Mouse (Mus musculus) midbrain, embryonic 12.5 days (tissue): ENCODE data around the gene Nelfb. TPM values are rescaled to one million over a fixed set of nuclear protein-coding genes. Genes with fewer than 3 reads are reported as not detected.

ENCODE experiments used
- ATAC-seq: fragments of 200-750 bp; cut with Nextera tagmentation; 2 replicates; pipeline ENCODE4 v1.8.0; 2017; ENCODE audit warnings: low read depth, moderate TSS enrichment, moderate library complexity; ENCODE audit not compliant: low FRiP score
- H3K27ac ChIP-seq: fragments of 300-500 bp; sonication (generic); replicated peaks from 2 replicates; pipeline ENCODE4 v1.5.1; 2016; ENCODE audit warnings: mild to moderate bottlenecking
- H3K27me3 ChIP-seq: fragments of 300-500 bp; sonication (generic); 2 replicates; pipeline ENCODE4 v1.6.1; 2016; ENCODE audit warnings: mild to moderate bottlenecking
- H3K36me3 ChIP-seq: fragments of 300-500 bp; sonication (generic); 2 replicates; pipeline ENCODE4 v1.6.1; 2016
- H3K4me1 ChIP-seq: fragments of 300-500 bp; sonication (generic); 2 replicates; pipeline ENCODE4 v1.6.1; 2016
- H3K4me2 ChIP-seq: fragments of 300-500 bp; sonication (generic); replicated peaks from 2 replicates; pipeline ENCODE4 v1.6.1; 2016; ENCODE audit warnings: mild to moderate bottlenecking, moderate library complexity
- H3K4me3 ChIP-seq: fragments of 300-500 bp; sonication (generic); 2 replicates; pipeline ENCODE4 v1.5.1; 2016; ENCODE audit warnings: mild to moderate bottlenecking
- H3K9ac ChIP-seq: fragments of 300-500 bp; sonication (generic); replicated peaks from 2 replicates; pipeline ENCODE4 v1.6.1; 2016; ENCODE audit warnings: mild to moderate bottlenecking, moderate library complexity
- H3K9me3 ChIP-seq: fragments of 300-500 bp; sonication (generic); 2 replicates; pipeline ENCODE4 v1.6.1; 2016; ENCODE audit warnings: mild to moderate bottlenecking
- WGBS: fragments of 180-500 bp; shearing (Covaris S2); methylation state at CpG from one replicate; pipeline ENCODE4 v1.1.7; 2016; 5-methylcytosine and 5-hydroxymethylcytosine counted together
- polyA plus RNA-seq: library from polyadenylated mRNA; unstranded; fragments of >200 nt; fragmentation: Nextera tagmentation; extraction: Ambion mirVana; gene quantifications from 2 replicates; pipeline ENCODE4 v1.2.1, GENCODE M21; 2016

The Nelfb gene
- polyA plus RNA-seq, 1 experiment from 2014 or later: 123 TPM

DNA sequence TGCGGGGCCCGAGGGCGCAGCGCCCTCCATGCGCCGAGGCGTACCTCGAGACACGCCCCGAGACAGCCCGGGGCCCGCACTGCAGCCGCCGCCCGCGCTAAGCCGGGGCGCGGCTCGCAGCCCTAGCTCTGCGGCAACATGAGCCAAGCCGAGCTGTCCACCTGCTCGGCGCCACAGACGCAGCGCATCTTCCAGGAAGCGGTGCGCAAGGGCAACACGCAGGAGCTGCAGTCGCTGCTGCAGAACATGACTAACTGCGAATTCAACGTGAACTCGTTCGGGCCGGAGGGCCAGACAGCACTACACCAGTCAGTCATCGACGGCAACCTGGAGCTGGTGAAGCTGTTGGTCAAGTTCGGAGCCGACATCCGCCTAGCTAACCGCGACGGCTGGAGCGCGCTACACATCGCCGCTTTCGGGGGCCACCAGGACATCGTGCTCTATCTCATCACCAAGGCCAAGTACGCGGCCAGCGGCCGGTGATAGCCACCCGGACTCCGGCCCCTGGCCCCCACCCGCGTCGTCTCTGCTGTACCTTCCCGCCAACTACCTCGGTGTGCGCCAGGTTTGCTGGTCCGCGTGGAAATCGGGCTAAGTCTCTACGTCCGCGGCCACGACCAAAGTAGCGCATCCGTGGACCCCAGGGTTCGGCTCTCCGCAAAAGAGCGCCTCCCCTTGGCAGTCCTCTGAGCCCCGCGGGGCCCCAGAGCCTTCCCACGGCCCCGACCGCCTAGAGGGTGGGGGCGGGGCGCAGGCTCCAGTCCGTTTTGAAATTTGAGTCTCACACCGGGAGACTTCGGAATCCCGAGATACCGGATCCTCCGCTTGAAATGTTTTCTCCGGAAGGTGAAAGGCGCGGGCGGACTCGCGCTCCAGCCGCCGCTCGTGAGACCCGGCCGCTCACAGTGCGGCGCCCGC, 30.1 kb downstream of the Nelfb start:
- Histone ChIP-seq H3K27ac (peak overlapping the region; percentile 98), H3K4me3 (peak overlapping the region; percentile 85), H3K27me3 (0 out of 2 replicates have a peak, but pooled peaks cover 12% of the 10 kb centered on the region), H3K4me1 (peaks cover 72% of the 10 kb centered on the region), H3K36me3 (0 out of 2 replicates have a peak, but pooled peaks cover 5% of the 10 kb centered on the region), H3K4me2 (peak overlapping the region; percentile 75), H3K9ac (peak overlapping the region; percentile 86), H3K9me3 (no peaks in the 10 kb centered on the region)
- WGBS: under 1% methylated on average over 100 of the region's 100 CpGs
- ATAC-seq: peak; percentile 13

DNA sequence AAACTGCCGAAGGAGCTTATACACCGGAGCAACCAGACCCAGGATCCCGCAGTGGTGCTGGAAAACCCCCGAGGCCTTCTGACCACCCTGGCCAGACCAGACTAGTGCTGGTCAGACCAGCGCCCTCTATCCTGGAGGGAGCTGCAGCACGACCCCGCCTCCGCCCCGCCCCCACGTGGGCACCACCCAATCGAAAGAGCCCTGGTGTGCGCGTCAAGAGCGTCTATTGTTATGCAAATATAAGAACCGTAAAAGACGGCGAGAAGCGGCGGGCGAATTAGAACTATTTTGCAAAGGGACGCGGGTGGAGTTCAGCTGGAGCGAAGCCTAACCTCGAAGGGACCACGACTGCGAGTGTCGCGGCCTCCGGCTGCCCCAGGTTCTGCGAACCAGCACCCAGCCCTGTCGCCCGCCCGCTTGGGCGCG, 30.8 kb downstream of the Nelfb start, which contains the start of gene Nrarp:
Nrarp (plus strand) TSS at position 281 of the 426 bp plus-strand sequence.
- WGBS: under 1% methylated on average over 35 of the region's 35 CpGs
- Histone ChIP-seq H3K27me3 (0 out of 2 replicates have a peak, but pooled peaks cover 12% of the 10 kb centered on the region), H3K4me2 (peak within 1 kb of the TSS; percentile 75), H3K9me3 (no peaks in the 10 kb centered on the region), H3K36me3 (0 out of 2 replicates have a peak, but pooled peaks cover 5% of the 10 kb centered on the region), H3K4me1 (peaks cover 76% of the 10 kb centered on the region), H3K27ac (peak within 1 kb of the TSS; percentile 98), H3K9ac (peak within 1 kb of the TSS; percentile 86), H3K4me3 (peak within 1 kb of the TSS; percentile 85)
- ATAC-seq: peak; percentile 81

DNA sequence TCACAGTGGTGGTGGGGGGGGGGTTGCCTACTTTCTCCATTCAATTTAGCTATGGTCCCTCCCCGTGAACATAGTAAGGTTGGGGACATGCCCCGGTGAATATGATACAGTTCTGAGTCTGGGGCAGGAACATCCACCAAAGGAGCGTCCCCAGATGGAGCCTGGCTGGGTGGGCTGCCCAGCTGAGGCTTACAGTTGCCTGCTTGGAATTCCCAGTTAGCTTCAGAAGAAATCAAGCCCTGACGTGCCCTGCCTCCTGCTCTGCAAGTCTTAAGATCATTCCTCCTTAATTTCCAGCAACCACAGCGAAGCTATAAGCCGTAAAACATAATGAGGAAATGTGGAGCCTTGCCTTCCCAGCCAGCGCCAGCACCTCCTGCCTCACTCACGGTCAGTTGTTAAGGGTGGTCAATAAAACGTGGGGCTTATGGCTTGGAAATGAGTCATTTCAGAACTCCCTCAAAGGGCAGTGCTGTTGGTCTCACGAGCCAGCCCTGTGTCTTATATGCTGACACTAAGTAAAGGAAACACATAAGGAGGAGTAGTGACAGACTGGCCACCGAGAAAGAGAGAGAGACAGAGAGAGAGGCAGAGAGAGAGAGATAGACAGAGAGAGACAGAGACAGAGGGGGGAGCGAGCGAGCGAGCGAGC, 31.6 kb downstream of the Nelfb start:
- H3K9me3 ChIP-seq: no peaks in the 10 kb centered on the region
- H3K9ac ChIP-seq: peak overlapping the region; percentile 48
- no peak; the same call in 1 of the 2 replicates for ATAC-seq
- peaks cover 76% of the 10 kb centered on the region for H3K4me1 ChIP-seq
- H3K27ac ChIP-seq: peak overlapping the region; percentile 63
- peak overlapping the region; percentile 75 for H3K4me2 ChIP-seq
- H3K4me3 ChIP-seq: peak overlapping the region; percentile 85
- WGBS: 42% methylated on average over 15 of the region's 15 CpGs
- H3K27me3 ChIP-seq: 0 out of 2 replicates have a peak, but pooled peaks cover 12% of the 10 kb centered on the region
- 0 out of 2 replicates have a peak, but pooled peaks cover 3% of the 10 kb centered on the region for H3K36me3 ChIP-seq

DNA sequence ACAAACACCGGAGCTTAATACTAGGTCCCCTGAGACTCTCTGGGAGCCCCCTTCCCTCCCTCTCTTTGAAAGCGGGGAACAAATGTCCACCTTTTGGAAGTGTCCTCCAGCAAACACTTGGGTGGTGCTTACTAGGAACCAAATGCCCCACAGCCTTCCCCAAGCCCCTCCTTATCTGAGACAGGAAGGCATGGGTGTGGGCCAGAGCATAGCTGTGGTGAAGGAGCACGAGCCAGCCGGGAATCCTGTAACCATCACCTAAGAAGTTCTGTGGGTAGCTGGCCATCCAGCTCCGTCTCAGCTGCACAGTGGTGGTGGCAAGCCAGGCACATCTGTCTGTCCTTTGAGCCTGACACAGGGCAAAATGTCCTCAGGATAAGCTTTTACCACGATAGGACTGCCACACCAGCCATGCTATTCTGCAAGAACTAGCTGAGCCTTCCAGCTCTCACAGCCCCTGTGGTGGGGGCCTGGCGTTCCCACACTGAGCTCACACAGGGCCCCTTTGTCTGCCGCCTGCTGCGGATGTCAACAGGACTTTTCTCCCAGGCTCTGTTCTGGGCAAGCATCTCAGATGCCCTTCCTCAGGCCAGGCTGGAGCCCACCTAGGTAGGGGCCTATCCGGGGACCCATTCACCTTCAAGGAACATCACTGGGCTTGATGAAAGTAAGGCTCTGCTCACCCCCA, 32.9 kb downstream of the Nelfb start:
- H3K4me3 ChIP-seq: peak overlapping the region; percentile 18
- H3K27ac ChIP-seq: peak overlapping the region; percentile 85
- no peak for ATAC-seq
- H3K4me1 ChIP-seq: peaks cover 67% of the 10 kb centered on the region
- peak overlapping the region; percentile 51 for H3K9ac ChIP-seq
- 18% methylated on average over 10 of the region's 10 CpGs for WGBS
- peak overlapping the region; percentile 42 for H3K4me2 ChIP-seq
- no peaks in the 10 kb centered on the region for H3K9me3 ChIP-seq
- H3K27me3 ChIP-seq: 0 out of 2 replicates have a peak, but pooled peaks cover 12% of the 10 kb centered on the region
- no peaks in the 10 kb centered on the region for H3K36me3 ChIP-seq

DNA sequence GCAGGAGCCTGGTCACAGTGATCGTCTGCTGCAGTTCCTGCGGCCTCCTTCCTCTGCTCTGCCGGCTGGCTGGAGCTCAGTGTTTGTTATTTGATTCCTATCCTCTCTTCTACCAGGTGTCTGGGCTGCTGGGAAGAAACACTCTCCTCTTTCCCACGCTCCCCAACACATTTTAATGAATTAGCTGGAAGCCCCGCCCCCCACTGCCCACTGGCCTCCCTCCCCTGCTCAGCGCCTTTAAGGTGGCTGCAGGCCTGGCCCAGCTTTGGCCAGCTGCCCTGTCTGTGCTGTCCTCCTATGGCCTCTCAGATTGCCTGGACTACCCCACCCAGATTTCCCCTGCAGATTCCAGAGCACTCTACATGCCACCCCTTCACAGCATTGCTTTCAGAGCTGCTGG, 33.6 kb downstream of the Nelfb start:
- Histone ChIP-seq H3K27ac (peak overlapping the region; percentile 85), H3K9ac (peak overlapping the region; percentile 51), H3K4me3 (peak overlapping the region; percentile 25), H3K4me2 (peak overlapping the region; percentile 42), H3K36me3 (no peaks in the 10 kb centered on the region), H3K9me3 (no peaks in the 10 kb centered on the region), H3K27me3 (0 out of 2 replicates have a peak, but pooled peaks cover 12% of the 10 kb centered on the region), H3K4me1 (peaks cover 62% of the 10 kb centered on the region)
- under 1% methylated on average over 6 of the region's 6 CpGs for WGBS
- ATAC-seq: peak; percentile 14

DNA sequence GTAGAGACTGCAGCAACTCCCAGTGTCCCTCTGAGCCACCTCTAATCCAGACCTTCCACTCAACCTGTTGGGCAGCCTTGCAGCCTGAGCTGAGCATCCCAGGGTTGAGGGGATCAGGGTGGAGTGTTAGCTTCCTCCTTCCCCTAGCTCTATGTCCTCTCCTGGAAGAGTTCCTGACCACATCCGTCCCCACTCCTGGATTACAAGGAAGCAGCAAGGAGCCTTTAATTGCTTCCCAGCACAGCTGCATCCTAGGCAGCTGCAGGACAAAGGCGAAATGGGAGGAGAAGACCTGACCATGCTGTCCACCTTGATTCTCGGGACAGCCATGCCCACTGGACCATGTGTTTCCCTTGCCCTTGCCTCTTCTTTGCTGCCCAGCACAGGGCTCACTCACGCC, 34.2 kb downstream of the Nelfb start:
- peak overlapping the region; percentile 42 for H3K4me2 ChIP-seq
- no peaks in the 10 kb centered on the region for H3K36me3 ChIP-seq
- peaks cover 63% of the 10 kb centered on the region for H3K4me1 ChIP-seq
- H3K27ac ChIP-seq: peak overlapping the region; percentile 85
- ATAC-seq: no peak
- peak overlapping the region; percentile 25 for H3K4me3 ChIP-seq
- WGBS: 44% methylated on average over 4 of the region's 4 CpGs
- H3K27me3 ChIP-seq: 0 out of 2 replicates have a peak, but pooled peaks cover 12% of the 10 kb centered on the region
- H3K9me3 ChIP-seq: no peaks in the 10 kb centered on the region
- peak overlapping the region; percentile 2 for H3K9ac ChIP-seq

DNA sequence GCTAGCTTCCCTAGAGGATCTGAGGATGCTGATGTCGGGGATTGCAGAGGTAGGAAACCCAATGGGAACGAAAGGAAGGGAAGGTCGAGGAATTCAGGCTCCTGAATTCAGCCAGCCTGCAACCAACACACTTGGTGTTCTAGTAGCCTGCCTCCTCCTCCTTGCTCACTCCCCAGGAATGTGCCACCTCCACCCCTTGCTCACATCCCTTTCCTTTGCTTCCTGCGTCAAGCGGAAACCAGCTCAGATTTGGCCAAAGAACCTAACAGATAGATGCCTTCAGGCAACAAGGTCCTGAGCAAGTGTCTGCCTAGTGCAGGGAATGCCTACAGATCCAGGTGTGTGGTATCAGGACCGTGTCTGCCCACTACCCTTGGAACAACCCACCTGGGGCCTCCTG, 34.7 kb downstream of the Nelfb start:
- Histone ChIP-seq H3K9ac (0 out of 2 replicates have a peak overlapping the region, but pooled peaks have one; percentile 2), H3K27me3 (0 out of 2 replicates have a peak, but pooled peaks cover 12% of the 10 kb centered on the region), H3K36me3 (no peaks in the 10 kb centered on the region), H3K4me1 (peaks cover 65% of the 10 kb centered on the region), H3K27ac (peak overlapping the region; percentile 85), H3K4me2 (peak overlapping the region; percentile 42), H3K9me3 (no peaks in the 10 kb centered on the region), H3K4me3 (no peak overlapping the region)
- WGBS: 74% methylated on average over 6 of the region's 6 CpGs
- ATAC-seq: no peak

DNA sequence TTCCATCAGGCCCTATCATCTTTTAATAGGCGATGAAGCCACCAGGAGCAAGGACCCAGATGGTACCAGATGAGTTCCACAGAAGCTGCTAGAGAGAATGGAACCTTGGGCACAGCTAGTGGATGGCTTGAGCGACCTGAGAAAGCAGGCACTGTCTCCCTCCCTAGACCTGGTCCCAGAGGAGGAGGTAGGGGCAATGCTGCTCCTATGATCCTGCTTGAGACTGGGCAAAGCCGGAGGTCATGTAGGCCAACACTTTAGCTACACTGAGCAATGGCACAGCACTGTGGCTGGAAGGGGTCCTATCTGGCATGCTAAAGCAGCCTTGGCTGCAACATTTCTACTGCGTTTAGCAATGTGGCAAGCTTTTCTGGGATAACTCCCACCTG, 35.6 kb downstream of the Nelfb start:
- H3K4me2 ChIP-seq: no peak overlapping the region
- H3K4me3 ChIP-seq: no peak overlapping the region
- no peaks in the 10 kb centered on the region for H3K9me3 ChIP-seq
- no peaks in the 10 kb centered on the region for H3K36me3 ChIP-seq
- H3K27ac ChIP-seq: no peak overlapping the region
- H3K27me3 ChIP-seq: 0 out of 2 replicates have a peak, but pooled peaks cover 12% of the 10 kb centered on the region
- H3K9ac ChIP-seq: no peak overlapping the region
- peaks cover 65% of the 10 kb centered on the region for H3K4me1 ChIP-seq
- no peak for ATAC-seq
- WGBS: 81% methylated on average over 4 of the region's 4 CpGs

DNA sequence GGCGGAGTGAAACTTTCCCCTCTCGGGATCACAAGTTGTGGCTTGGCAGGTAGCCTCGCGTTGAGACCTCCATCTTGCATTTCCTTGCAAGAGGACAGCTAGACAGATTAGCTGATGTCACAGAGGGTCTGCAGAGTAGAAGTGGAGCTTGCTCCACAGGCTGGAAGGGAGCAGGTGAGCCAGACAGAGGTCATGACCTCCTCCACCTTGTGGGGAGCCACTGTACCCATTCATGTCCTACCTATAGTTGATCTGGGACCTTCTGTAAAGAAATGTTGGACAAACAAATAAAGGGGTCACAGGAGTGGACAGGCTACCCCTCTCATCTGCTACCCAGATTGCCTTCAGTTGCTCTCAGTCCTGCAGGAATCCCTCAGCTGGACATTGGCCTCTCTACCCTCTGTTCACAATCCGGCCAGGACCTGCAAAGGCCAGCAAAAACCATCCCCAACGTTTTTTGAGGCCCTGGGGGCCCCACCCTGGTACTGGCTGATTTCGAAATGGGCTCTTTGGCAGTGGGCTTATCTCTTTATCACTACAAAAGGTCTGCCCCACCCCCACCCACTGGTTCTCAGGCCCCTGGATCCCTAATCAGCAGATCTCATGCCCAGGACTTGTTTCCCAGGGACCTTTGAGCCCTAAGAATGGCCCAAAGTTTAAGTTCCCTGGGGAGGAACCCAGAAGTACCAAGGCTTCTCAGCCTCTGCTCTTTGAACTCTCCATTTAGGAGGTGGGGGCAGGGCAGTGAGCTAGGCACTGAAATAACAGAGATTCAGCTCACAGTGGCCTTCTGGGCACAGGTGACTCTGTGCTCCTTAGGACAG, 36.2 kb downstream of the Nelfb start:
- no peak for ATAC-seq
- 49% methylated on average over 7 of the region's 7 CpGs for WGBS
- H3K9me3 ChIP-seq: no peaks in the 10 kb centered on the region
- no peak overlapping the region for H3K4me3 ChIP-seq
- no peak overlapping the region for H3K9ac ChIP-seq
- no peaks in the 10 kb centered on the region for H3K36me3 ChIP-seq
- no peak overlapping the region for H3K4me2 ChIP-seq
- 0 out of 2 replicates have a peak, but pooled peaks cover 12% of the 10 kb centered on the region for H3K27me3 ChIP-seq
- H3K27ac ChIP-seq: no peak overlapping the region
- H3K4me1 ChIP-seq: peaks cover 67% of the 10 kb centered on the region

DNA sequence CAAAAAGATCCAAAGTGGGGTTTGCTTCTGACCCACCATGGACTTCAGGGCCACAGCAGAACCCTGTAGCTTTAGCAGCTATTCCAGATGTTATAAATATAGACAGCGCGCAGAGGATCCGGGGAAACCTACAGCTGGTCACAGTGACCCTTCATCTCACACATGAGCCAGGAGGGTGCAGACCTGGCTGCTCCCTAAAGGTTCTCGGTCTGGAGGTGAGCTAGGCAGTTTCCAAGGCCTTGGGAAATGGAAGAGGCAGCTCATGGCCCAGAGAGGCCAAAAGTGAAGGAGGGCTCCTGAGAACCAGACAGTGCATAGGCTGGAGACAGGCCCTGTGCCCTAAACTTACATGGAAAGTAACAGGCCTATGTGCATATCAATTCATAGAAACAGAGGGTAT, 37.5 kb downstream of the Nelfb start:
- H3K27ac ChIP-seq: no peak overlapping the region

More for the DNA sequence above, 37.5 kb downstream of the Nelfb start:
- H3K9ac ChIP-seq: no peak overlapping the region
- H3K4me1 ChIP-seq: peaks cover 68% of the 10 kb centered on the region
- WGBS: 96% methylated on average over 4 of the region's 4 CpGs
- no peak overlapping the region for H3K4me2 ChIP-seq
- no peak overlapping the region for H3K4me3 ChIP-seq
- 0 out of 2 replicates have a peak, but pooled peaks cover 8% of the 10 kb centered on the region for H3K27me3 ChIP-seq
- H3K36me3 ChIP-seq: no peaks in the 10 kb centered on the region
- no peaks in the 10 kb centered on the region for H3K9me3 ChIP-seq
- no peak for ATAC-seq
